9 mouse cellular contexts compared by ENCODE assay signal in genomic region chr10:79927324-79928029, GRCm38 (mm10). TPM values are rescaled to one million over a fixed set of nuclear protein-coding genes. Genes with fewer than 3 reads are reported as not detected.
DNase-seq lines count a peak whose midpoint lies in the region; ATAC-seq and TF ChIP-seq lines count a peak whose summit lies in the region.
"Had no signal": no experiment of that assay in that cellular context is flagged by ENCODE, and none has a peak within 500 bp of the region (broad histone marks: within the 10 kb centered on the region; RNA-seq: fewer than 3 reads in every experiment).

No protein-coding gene starts in this region.

- ATAC-seq in intestine, embryonic 16.5 days, result peak; percentile 49
- peak; percentile 45 for ATAC-seq in liver, embryonic 11.5 days (replicated peaks; ENCODE audit: low FRiP score)
- ATAC-seq in monocyte, adult 5-6 weeks (replicated peaks; ENCODE audit: insufficient number of reproducible peaks, low FRiP score, low TSS enrichment, poor library complexity, severe bottlenecking), result 0 out of 2 replicates have a peak, but pooled peaks have one; percentile 2

- peak overlapping the region; percentile 79 for H3K4me3 ChIP-seq in left cerebral cortex, adult 2 months
- H3K4me3 ChIP-seq in gastrocnemius, adult 2 months, result peak overlapping the region; percentile 91
- peak overlapping the region; percentile 99 for H3K4me3 ChIP-seq in intestine, embryonic 16.5 days (ENCODE audit: low read length)
- peak overlapping the region; percentile 96 for H3K4me3 ChIP-seq in liver, embryonic 11.5 days (ENCODE audit: low read depth, low read length)

- no peaks in the 10 kb centered on the region for H3K9me3 ChIP-seq in intestine, embryonic 16.5 days (ENCODE audit: control insufficient read depth, low read length)
- H3K9me3 ChIP-seq in liver, embryonic 11.5 days (ENCODE audit: control insufficient read depth, low read length), result no peaks in the 10 kb centered on the region

- WGBS in intestine, embryonic 16.5 days, result under 1% methylated on average over 54 of the region's 54 CpGs
- 0% methylated on average over 54 of the region's 54 CpGs for WGBS in liver, embryonic 11.5 days

- peaks cover 2% of the 10 kb centered on the region for H3K27me3 ChIP-seq in intestine, embryonic 16.5 days (replicated peaks; ENCODE audit: control insufficient read depth, insufficient read depth, low read length)
- H3K27me3 ChIP-seq in liver, embryonic 11.5 days (replicated peaks; ENCODE audit: control insufficient read depth, insufficient read depth, low read length), result peaks cover 5% of the 10 kb centered on the region

- DNase-seq in left cerebral cortex, adult 2 months (ENCODE audit: extremely low spot score in 1 of 2, low spot score in 2 of 2), result peak; percentile 49 to 52
- DNase-seq in left cerebral cortex, adult 11 months (ENCODE audit: low spot score), result no peak
- DNase-seq in brain, embryonic 14.5 days (ENCODE audit: low read depth), result peak; percentile 73
- peak; percentile 65 for DNase-seq in gastrocnemius, adult 2 months
- DNase-seq in liver, embryonic 11.5 days (ENCODE audit: low spot score), result peak; percentile 81
- peak; percentile 67 for DNase-seq in testis, postnatal 10 days (ENCODE audit: low spot score)

- peak; percentile 31 for TF ChIP-seq CTCF in left cerebral cortex, adult 2 months (IDR thresholded peaks at IDR 0.05)
- no peak for TF ChIP-seq CTCF in brain, embryonic 14.5 days (IDR thresholded peaks at IDR 0.05; ENCODE audit: borderline replicate concordance, extremely low read depth, insufficient read depth, insufficient read length)
- peak; percentile 29 for TF ChIP-seq CTCF in gastrocnemius, adult 2 months (IDR thresholded peaks at IDR 0.05)

- H3K9ac ChIP-seq in intestine, embryonic 16.5 days (ENCODE audit: low read depth, low read length), result peak overlapping the region; percentile 100
- peak overlapping the region; percentile 92 for H3K9ac ChIP-seq in liver, embryonic 11.5 days (ENCODE audit: low read depth, low read length)

- peak overlapping the region; percentile 83 for H3K4me2 ChIP-seq in intestine, embryonic 16.5 days (ENCODE audit: low read depth, low read length)
- H3K4me2 ChIP-seq in liver, embryonic 11.5 days, result peak overlapping the region; percentile 98

- peak overlapping the region; percentile 95 for H3K27ac ChIP-seq in left cerebral cortex, adult 2 months
- H3K27ac ChIP-seq in gastrocnemius, adult 2 months, result peak overlapping the region; percentile 94
- peak overlapping the region; percentile 99 for H3K27ac ChIP-seq in intestine, embryonic 16.5 days (ENCODE audit: low read length)
- peak overlapping the region; percentile 97 for H3K27ac ChIP-seq in liver, embryonic 11.5 days (ENCODE audit: low read depth, low read length)

- intact Hi-C loops in left cerebral cortex, adult 2 months (cut with DNase I), result no loop called here
- intact Hi-C loops in gastrocnemius, adult 2 months (cut with DNase I), result no loop called here

- H3K4me1 ChIP-seq in intestine, embryonic 16.5 days (ENCODE audit: control insufficient read depth, insufficient read depth, low read length), result peaks cover 47% of the 10 kb centered on the region
- H3K4me1 ChIP-seq in liver, embryonic 11.5 days (replicated peaks; ENCODE audit: control insufficient read depth, insufficient read depth, low read length), result peaks cover 37% of the 10 kb centered on the region

- H3K36me3 ChIP-seq in intestine, embryonic 16.5 days (ENCODE audit: control insufficient read depth, insufficient read depth, low read length), result peaks cover 17% of the 10 kb centered on the region; the same call in 1 of the 2 replicates
- peaks cover 10% of the 10 kb centered on the region for H3K36me3 ChIP-seq in liver, embryonic 11.5 days (ENCODE audit: control insufficient read depth, insufficient read depth, low read length)

- no peak for TF ChIP-seq POLR2A in brain, embryonic 14.5 days (IDR thresholded peaks at IDR 0.05; ENCODE audit: borderline replicate concordance, extremely low read depth, insufficient read depth, insufficient read length, poor library complexity, severe bottlenecking)

RNA-seq across cellular contexts. Expression of gene Arid3a, which starts 0.6 kb away (rescaled TPM):
- total RNA-seq in left cerebral cortex, adult 2 months (2021), result 1 to 10 TPM; 5.7 to 10.0 TPM
- 5.2 and 7.0 TPM in 2 replicates for polyA plus RNA-seq in brain, embryonic 14.5 days (2012; rRNA removed)
- total RNA-seq in gastrocnemius, adult 2 months (2021), result 1 to 10 TPM; 1.8 to 2.1 TPM
- 19.4 and 22.1 TPM in 2 replicates for polyA plus RNA-seq in intestine, embryonic 16.5 days (2015; fragmentation: Nextera tagmentation; extraction: Ambion mirVana)
- 10.8 and 12.4 TPM in 2 replicates for polyA plus RNA-seq in liver, embryonic 11.5 days (2014; fragmentation: Nextera tagmentation; extraction: Ambion mirVana)
- 35.3 to 38.9 TPM (median 36.8 TPM) in 3 replicates for total RNA-seq in monocyte, adult 5-6 weeks (2017)

RNA-seq across cellular contexts. Expression of gene R3hdm4, which starts 6.5 kb away (rescaled TPM):
- 100 to 1,000 TPM; 318 to 346 TPM for total RNA-seq in left cerebral cortex, adult 2 months (2021)
- polyA plus RNA-seq in brain, embryonic 14.5 days (2012; rRNA removed), result 195 and 197 TPM in 2 replicates
- total RNA-seq in gastrocnemius, adult 2 months (2021), result 100 to 1,000 TPM; 107 to 121 TPM
- polyA plus RNA-seq in intestine, embryonic 16.5 days (2015; fragmentation: Nextera tagmentation; extraction: Ambion mirVana), result 105 and 116 TPM in 2 replicates
- 99.4 and 104 TPM in 2 replicates for polyA plus RNA-seq in liver, embryonic 11.5 days (2014; fragmentation: Nextera tagmentation; extraction: Ambion mirVana)
- 23.4 to 53.8 TPM (median 35.4 TPM) in 3 replicates for total RNA-seq in monocyte, adult 5-6 weeks (2017)

RNA-seq across cellular contexts. Expression of gene Kiss1r, which starts 10.7 kb away (rescaled TPM):
- total RNA-seq in left cerebral cortex, adult 2 months (2021), result 1 to 10 TPM; 6.6 to 9.1 TPM
- polyA plus RNA-seq in brain, embryonic 14.5 days (2012; rRNA removed), result 4.1 and 4.4 TPM in 2 replicates
- total RNA-seq in gastrocnemius, adult 2 months (2021), result under 1 TPM; 0.17 to 0.23 TPM
- 0.68 and 0.69 TPM in 2 replicates for polyA plus RNA-seq in intestine, embryonic 16.5 days (2015; fragmentation: Nextera tagmentation; extraction: Ambion mirVana)
- polyA plus RNA-seq in liver, embryonic 11.5 days (2014; fragmentation: Nextera tagmentation; extraction: Ambion mirVana), result 0.66 and 0.75 TPM in 2 replicates
- 0.39 TPM in 1 of 3 replicates, not detected in the others for total RNA-seq in monocyte, adult 5-6 weeks (2017)

RNA-seq across cellular contexts. Expression of gene Gm26602, which starts 16.8 kb away (rescaled TPM):
- total RNA-seq in left cerebral cortex, adult 2 months (2021), result not detected
- not detected in 2 replicates for polyA plus RNA-seq in brain, embryonic 14.5 days (2012; rRNA removed)
- total RNA-seq in gastrocnemius, adult 2 months (2021), result not detected
- 2.1 and 7.8 TPM in 2 replicates for polyA plus RNA-seq in intestine, embryonic 16.5 days (2015; fragmentation: Nextera tagmentation; extraction: Ambion mirVana)
- 7.4 TPM in 1 of 2 replicates, not detected in the other for polyA plus RNA-seq in liver, embryonic 11.5 days (2014; fragmentation: Nextera tagmentation; extraction: Ambion mirVana)
- total RNA-seq in monocyte, adult 5-6 weeks (2017), result not detected in 3 replicates
- total RNA-seq: neutrophil, adult 5-6 weeks had no signal

RNA-seq across cellular contexts. Expression of gene Med16, which starts 18.8 kb away (rescaled TPM):
- 10 to 100 TPM; 55.3 to 55.5 TPM for total RNA-seq in left cerebral cortex, adult 2 months (2021)
- 84.7 and 92.6 TPM in 2 replicates for polyA plus RNA-seq in brain, embryonic 14.5 days (2012; rRNA removed)
- total RNA-seq in gastrocnemius, adult 2 months (2021), result 10 to 100 TPM; 32.6 to 37.2 TPM
- polyA plus RNA-seq in intestine, embryonic 16.5 days (2015; fragmentation: Nextera tagmentation; extraction: Ambion mirVana), result 34.1 and 37.2 TPM in 2 replicates
- 32.6 and 37.4 TPM in 2 replicates for polyA plus RNA-seq in liver, embryonic 11.5 days (2014; fragmentation: Nextera tagmentation; extraction: Ambion mirVana)
- 13.3 to 16.8 TPM (median 13.3 TPM) in 3 replicates for total RNA-seq in monocyte, adult 5-6 weeks (2017)
